Mouse (Mus musculus): ENCODE measurements around the gene Fam104a. TPM values are rescaled to one million over a fixed set of nuclear protein-coding genes. Genes with fewer than 3 reads are reported as not detected.
A peak's percentile ranks its signal among the peaks of the same experiment; 100 is the strongest.
"Not testable (repeated sequence)": the region's sequence is repeated elsewhere in the genome, so short reads cannot be mapped to it uniquely, and the experiment has no call there.

Fam104a gene
- total RNA-seq, 1 experiment from 2014 or later, result 25.7 TPM

- DNase-seq, result no peak
Measured at GRCm38 (mm10) chr11:113664279-113664678, 19.7 kb downstream of the Fam104a start.

- DNase-seq, result no peak
Measured at GRCm38 (mm10) chr11:113661835-113662351, 22.1 kb downstream of the Fam104a start.

DNA sequence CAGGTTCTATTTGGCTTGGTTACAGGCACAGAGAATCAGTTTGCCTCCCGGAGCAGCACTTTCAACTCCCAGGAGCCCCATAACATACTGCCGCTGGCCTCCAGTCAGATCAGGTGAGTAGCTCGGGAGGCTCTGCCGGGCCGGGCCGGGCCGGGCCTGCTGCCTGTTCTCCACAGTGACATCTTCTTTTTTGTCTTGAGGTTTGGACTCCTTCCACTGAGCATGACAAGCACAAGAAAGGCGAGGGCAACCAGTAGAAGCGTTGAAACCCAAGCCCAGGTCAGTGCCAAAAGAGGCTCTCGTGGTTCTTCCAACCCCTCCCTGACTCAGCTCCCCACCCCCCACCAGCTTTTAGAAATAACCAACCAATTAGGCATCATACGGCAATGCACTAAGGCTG lies 23.0 kb downstream of the Fam104a start:
- DNase-seq, result no peak

DNA sequence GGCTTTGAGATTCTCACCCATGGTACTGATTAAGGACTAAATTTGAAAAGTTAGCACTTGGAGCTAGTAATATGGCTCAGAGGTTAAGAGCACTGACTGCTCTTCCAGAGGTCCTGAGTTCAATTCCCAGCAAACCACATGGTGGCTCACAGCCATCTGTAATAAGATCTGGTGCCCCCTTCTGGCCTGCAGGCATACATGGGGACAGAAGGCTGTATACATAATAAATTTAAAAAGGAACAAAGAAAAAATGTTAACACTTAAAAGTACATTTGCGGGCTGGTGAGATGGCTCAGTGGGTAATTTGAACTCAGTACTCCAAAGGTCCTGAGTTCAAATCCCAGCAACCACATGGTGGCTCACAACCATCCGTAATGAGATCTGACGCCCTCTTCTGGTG lies 23.7 kb downstream of the Fam104a start:
- DNase-seq, result not testable (repeated sequence)

- no peak for DNase-seq
Measured at GRCm38 (mm10) chr11:113658763-113659162, 25.2 kb downstream of the Fam104a start.

- DNase-seq, result no peak
Measured at GRCm38 (mm10) chr11:113658319-113658718, 25.6 kb downstream of the Fam104a start.

DNA sequence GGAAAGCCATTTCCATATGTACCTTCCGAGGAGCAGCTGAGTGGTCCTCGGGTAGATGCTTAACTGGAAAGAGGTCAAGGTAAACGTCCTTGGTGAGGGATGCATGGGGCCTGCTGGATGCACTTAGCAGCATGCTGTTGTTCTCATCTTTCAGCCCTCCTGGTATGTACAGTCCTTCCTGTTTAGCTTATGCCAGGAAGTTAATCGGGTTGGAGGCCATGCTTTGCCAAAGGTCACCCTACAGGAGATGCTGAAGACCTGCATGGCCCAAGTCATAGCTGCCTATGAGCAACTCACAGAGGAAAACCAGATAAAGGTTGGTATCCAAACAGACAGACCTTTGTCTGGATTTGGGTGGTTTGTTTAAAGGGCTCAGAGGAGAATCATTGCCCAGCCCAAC lies 26.7 kb downstream of the Fam104a start:
- no peak for DNase-seq

DNA sequence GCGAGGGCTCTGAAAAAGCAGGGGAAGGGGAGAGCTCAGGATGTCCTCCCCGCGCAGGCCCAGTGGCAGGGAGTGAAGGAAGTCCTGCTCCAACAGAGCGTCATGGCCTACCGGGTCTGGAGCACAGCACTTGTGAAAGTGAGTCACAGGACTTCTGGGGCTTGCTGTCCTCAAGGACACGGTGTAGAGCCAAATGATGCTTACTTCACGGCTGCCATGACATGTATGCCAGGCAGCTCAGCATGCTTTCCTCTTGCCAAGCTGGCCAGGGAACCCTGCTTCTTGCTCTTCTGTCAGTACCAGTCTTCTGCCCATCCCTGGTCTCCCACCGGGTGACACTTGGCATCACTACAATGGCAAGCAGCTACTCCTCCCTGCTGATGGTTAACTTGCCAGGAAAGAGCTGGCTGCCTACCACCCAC lies 27.4 kb downstream of the Fam104a start:
- peak; percentile 75 for DNase-seq

DNA sequence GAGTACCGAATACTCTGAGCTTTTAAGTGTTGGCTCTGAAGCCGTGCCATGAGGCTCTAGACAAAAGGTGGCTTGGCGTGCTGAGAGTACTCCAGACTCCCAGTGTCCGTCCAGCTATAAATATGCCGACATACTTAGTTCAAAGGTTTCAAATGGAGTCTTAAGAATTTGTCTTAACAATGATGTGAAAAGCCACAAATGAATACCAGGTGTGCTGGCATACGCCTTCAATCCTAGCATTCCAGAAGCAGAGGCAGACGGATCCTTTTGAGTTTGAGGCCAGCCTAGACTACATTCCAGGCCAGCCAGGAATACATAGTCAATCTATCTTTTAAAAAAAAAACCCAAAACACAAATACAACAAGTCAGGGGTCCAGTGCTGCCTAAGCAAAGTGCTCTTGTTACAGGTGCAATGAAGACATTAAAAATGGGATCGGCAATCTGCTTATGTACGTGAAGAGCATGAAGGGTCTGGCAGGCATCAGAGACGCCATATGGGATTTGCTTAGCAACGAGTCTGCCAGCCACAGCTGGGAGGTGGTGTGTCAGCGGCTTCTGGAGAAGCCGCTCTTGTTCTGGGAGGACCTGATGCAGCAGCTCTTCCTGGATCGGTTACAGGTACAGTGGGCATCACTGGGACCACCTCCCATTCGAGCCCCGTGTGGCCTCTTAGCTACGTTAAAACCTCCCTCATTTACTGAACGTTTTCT lies 29.2 kb downstream of the Fam104a start:
- no peak for DNase-seq

DNA sequence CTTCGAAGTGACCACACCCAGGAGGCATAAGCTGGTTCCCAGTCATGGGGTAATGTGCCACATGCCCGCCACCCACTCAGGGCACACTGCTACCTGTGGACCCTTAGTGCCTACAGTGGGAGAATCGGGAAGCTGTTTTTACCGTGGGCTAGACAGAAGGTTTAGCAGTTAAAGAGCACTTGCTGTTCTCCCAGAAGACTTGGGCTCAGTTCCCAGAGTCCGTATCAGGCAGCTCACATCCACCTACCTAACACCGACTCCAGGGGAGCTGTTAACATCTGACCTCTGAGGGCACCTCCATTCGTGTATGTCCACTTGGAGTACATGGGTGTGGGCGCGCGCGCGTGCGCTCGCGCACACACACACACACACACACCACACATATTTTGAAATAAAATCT lies 29.9 kb downstream of the Fam104a start:
- no peak for DNase-seq

DNA sequence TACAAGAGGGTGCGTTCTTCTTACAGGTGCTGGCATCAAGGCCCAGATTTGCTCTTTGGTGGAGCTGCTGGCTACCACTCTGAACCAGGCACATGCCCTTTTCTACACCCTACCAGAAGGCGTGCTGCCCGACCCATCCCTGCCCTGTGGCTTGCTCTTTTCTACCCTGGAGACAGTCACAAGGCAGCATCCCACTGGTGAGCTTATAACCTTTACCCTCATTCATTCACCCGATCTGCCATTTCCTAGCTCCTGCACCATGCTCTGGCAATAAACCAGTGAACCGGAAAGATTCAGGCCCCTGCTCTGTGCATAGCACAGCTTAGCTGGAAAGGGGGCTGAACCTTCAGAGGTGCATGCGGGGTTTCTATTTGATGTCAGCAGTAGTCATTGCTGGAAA lies 31.4 kb downstream of the Fam104a start:
- DNase-seq, result no peak

DNA sequence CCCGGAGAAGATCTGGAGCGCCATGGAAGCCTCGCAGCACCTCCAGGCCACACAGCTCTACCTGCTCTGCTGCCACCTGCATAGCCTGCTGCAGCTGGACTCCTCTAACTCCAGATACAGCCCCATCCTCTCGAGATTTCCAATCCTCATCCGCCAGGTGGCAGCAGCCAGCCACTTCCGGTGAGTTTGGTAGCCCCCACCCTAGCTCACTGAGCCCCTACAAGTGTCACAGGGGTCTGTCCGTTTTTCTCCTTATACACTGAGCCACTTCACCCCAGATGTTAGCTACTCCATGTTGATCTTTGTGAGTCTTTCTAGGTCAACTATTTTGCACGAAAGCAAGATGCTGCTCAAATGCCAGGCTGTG lies 32.1 kb downstream of the Fam104a start:
- peak; percentile 55 for DNase-seq

DNA sequence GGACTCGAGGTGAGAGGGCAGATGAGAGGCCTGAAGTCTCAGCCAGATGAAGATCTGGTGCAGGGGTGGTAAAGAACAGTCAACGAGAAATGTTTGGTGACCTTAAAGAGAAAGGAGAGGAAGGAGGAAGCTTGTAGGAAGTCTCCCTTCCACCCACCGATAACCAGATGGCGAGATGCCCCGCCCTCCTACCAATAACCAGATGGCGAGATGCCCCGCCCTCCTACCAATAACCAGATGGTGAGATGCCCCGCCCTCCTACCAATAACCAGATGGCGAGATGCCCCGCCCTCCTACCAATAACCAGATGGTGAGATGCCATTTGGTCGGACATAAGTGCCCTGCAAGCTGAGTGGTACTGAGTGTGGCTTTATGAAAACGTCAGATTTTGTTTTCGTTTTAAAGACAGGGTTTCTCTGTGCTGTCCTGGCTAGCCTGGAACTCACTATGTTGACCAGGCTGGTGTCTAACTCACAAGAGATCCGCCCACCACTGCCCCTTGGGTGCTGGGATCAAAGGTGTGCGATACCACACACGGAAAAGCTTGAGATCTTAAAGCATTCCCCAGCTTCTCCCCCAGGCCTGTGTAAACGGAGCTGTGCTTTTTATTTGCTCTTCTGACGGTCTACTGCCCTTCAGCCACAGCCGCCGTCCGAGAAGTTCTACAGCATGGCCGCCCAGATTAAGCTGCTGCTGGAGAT lies 32.6 kb downstream of the Fam104a start:
- no peak for DNase-seq

DNA sequence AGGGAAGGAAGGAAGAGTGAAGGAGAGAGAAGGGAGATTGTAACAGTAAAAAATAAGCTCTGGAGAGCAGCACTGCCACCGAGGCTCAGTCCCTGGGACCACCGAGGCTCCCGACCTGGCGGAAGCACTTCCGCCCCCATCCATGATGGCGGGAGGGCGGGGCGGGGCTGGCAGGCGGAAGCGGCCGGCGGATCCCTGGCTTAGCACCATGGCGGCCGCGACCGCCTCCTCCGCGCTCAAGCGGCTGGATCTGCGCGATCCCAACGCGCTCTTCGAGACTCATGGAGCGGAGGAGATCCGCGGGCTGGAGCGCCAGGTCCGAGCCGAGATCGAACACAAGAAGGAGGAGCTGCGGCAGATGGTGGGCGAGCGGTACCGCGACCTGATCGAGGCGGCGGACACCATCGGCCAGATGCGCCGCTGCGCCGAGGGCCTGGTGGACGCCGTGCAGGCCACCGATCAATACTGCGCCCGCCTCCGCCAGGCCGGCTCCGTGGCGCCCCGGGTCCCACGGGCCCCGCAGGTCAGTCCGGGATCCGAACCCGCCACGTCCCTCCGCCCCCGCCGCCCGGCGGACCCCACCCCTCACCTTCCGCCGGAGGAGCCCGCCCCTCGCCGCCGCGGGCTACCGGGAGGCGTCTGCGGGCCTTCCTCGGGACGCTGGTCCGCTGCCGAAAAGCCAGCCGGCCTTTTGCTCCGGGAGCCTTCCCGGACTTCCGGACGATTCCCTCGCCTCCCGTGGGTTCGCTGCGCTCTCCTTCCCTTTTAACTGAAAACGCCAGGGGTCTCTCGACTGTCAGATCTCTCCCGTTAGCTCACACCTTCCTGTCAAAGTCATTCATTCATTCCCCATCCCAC lies 34.4 kb downstream of the Fam104a start, which contains the start of gene Slc39a11:
Slc39a11 (minus strand) TSS at position 727 of the 858 bp plus-strand sequence.
- peak; percentile 83 for DNase-seq

- DNase-seq, result no peak
Measured at GRCm38 (mm10) chr11:113648690-113649352, 35.1 kb downstream of the Fam104a start, which contains the start of gene Cog1. Gene Cog1 (plus strand): TSS chr11:113649169.

DNA sequence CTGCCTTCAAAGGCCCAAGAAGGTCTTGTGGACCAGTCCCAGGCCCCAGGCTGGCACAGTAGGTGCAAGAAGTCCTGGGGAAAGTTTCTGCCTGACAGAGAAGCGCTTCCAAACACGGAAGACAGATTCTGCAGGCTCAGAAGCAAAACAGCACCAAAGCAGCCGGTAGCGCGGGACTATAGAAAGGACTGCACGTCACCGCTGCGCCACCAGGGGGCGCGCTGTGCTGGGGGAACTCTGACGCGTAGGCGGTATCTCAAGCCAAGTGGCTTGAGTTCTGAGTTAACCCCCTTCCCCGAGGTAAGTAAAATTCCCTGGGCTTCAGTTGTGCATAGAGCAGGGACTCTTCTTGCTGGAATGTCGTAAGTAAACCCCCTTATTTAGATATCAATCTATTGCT lies 35.8 kb downstream of the Fam104a start:
- DNase-seq, result peak; percentile 91

GRCm38 (mm10) chr11:113645181-113645580 lies 38.8 kb downstream of the Fam104a start:
- no peak for DNase-seq

- DNase-seq, result no peak
Measured at GRCm38 (mm10) chr11:113638680-113639079, 45.3 kb downstream of the Fam104a start.

GRCm38 (mm10) chr11:113634699-113635121 lies 49.2 kb downstream of the Fam104a start:
- DNase-seq, result no peak

GRCm38 (mm10) chr11:113633398-113633797 lies 50.6 kb downstream of the Fam104a start:
- DNase-seq, result no peak

- DNase-seq, result no peak
Measured at GRCm38 (mm10) chr11:113632303-113632702, 51.7 kb downstream of the Fam104a start.

- no peak for DNase-seq
Measured at GRCm38 (mm10) chr11:113631862-113632261, 52.1 kb downstream of the Fam104a start.

All from adrenal gland, postnatal 14 days (tissue).